Mouse (Mus musculus): Measurements from ENCODE around the gene Txnl4b. TPM values are rescaled to one million over a fixed set of nuclear protein-coding genes. Genes with fewer than 3 reads are reported as not detected.

The Txnl4b gene
- polyA plus RNA-seq, 1 experiment from 2014 or later = 29.6 TPM

GRCm38 (mm10) chr8:109614243-109615210, 48.8 kb downstream of the Txnl4b start, which contains the start of gene Pkd1l3:
Gene Pkd1l3, plus strand, starts transcription at chr8:109614517.
- H3K27ac ChIP-seq (ENCODE audit: low read length) = no peak within 1 kb of the TSS
- H3K27me3 ChIP-seq (ENCODE audit: control insufficient read depth, insufficient read depth, low read depth, low read length) = no peaks in the 10 kb centered on the region
- H3K9ac ChIP-seq (ENCODE audit: low read length) = no peak within 1 kb of the TSS
- H3K4me1 ChIP-seq (replicated peaks; ENCODE audit: control insufficient read depth, insufficient read depth, low read length) = no peaks in the 10 kb centered on the region
- H3K36me3 ChIP-seq (ENCODE audit: control insufficient read depth, insufficient read depth, low read length) = no peaks in the 10 kb centered on the region
- H3K9me3 ChIP-seq (ENCODE audit: control insufficient read depth, low read length) = 0 out of 2 replicates have a peak, but pooled peaks cover 2% of the 10 kb centered on the region
- no peak for ATAC-seq (ENCODE audit: low read depth)
- WGBS = 50% methylated on average over 27 of the region's 27 CpGs
- H3K4me3 ChIP-seq (ENCODE audit: low read length) = no peak within 1 kb of the TSS
- H3K4me2 ChIP-seq (ENCODE audit: low read depth, low read length) = peak within 1 kb of the TSS; percentile 6; the same call in 1 of the 2 replicates

- WGBS = 79% methylated on average over 3 of the region's 3 CpGs
- H3K9me3 ChIP-seq (ENCODE audit: control insufficient read depth, low read length) = 0 out of 2 replicates have a peak, but pooled peaks cover 4% of the 10 kb centered on the region
- no peak overlapping the region for H3K27ac ChIP-seq (ENCODE audit: low read length)
- no peak overlapping the region for H3K9ac ChIP-seq (ENCODE audit: low read length)
- H3K4me1 ChIP-seq (replicated peaks; ENCODE audit: control insufficient read depth, insufficient read depth, low read length) = no peaks in the 10 kb centered on the region
- no peak for ATAC-seq (ENCODE audit: low read depth)
- H3K36me3 ChIP-seq (ENCODE audit: control insufficient read depth, insufficient read depth, low read length) = no peaks in the 10 kb centered on the region
- H3K27me3 ChIP-seq (ENCODE audit: control insufficient read depth, insufficient read depth, low read depth, low read length) = no peaks in the 10 kb centered on the region
- no peak overlapping the region for H3K4me2 ChIP-seq (ENCODE audit: low read depth, low read length)
- H3K4me3 ChIP-seq (ENCODE audit: low read length) = no peak overlapping the region
These were observed 49.9 kb downstream of the Txnl4b start for GRCm38 (mm10) chr8:109615569-109615968.

Other genes with a start within 250 kb of the Txnl4b start
- not detected in 2 replicates for gene Pmfbp1, start 71.9 kb upstream of the Txnl4b start, polyA plus RNA-seq (2015; fragmentation: Nextera tagmentation; extraction: Ambion mirVana)
- 23.9 and 25.3 TPM in 2 replicates for gene Dhx38, start within 50 bp of the Txnl4b start, polyA plus RNA-seq (2015; fragmentation: Nextera tagmentation; extraction: Ambion mirVana)
- gene Hp, start 13.3 kb downstream of the Txnl4b start, polyA plus RNA-seq (2015; fragmentation: Nextera tagmentation; extraction: Ambion mirVana) = 62.6 and 90.4 TPM in 2 replicates
- 40.9 and 42.1 TPM in 2 replicates for gene Dhodh, start 42.8 kb downstream of the Txnl4b start, polyA plus RNA-seq (2015; fragmentation: Nextera tagmentation; extraction: Ambion mirVana)
- 0.08 TPM in 1 of 2 replicates, not detected in the other for gene Pkd1l3, start 48.6 kb downstream of the Txnl4b start, polyA plus RNA-seq (2015; fragmentation: Nextera tagmentation; extraction: Ambion mirVana)
- 144 and 145 TPM in 2 replicates for gene Ist1, start 127.4 kb downstream of the Txnl4b start, polyA plus RNA-seq (2015; fragmentation: Nextera tagmentation; extraction: Ambion mirVana)
- 20.1 and 22.4 TPM in 2 replicates for gene Zfp821, start 139.7 kb downstream of the Txnl4b start, polyA plus RNA-seq (2015; fragmentation: Nextera tagmentation; extraction: Ambion mirVana)
- 7.6 and 7.7 TPM in 2 replicates for gene Atxn1l, start 171.8 kb downstream of the Txnl4b start, polyA plus RNA-seq (2015; fragmentation: Nextera tagmentation; extraction: Ambion mirVana)
- gene Ap1g1, start 212.7 kb downstream of the Txnl4b start, polyA plus RNA-seq (2015; fragmentation: Nextera tagmentation; extraction: Ambion mirVana) = 41.8 and 46.6 TPM in 2 replicates